Mouse (Mus musculus): Measurements from ENCODE around the gene Srrm3. TPM values are rescaled to one million over a fixed set of nuclear protein-coding genes. Genes with fewer than 3 reads are reported as not detected.
A peak's percentile ranks its signal among the peaks of the same experiment; 100 is the strongest.

Gene Srrm3
- polyA plus RNA-seq (2012; rRNA removed) = 0.01 and 0.27 TPM in 2 replicates
- polyA plus RNA-seq (2014; fragmentation: Nextera tagmentation; extraction: Ambion mirVana) = not detected in 2 replicates

GRCm38 (mm10) chr5:135806555-135807262, at the start of gene Srrm3:
Gene Srrm3, plus strand, starts transcription at chr5:135806890.
- DNase-seq (ENCODE audit: low read depth in 3 of 3, low spot score in 3 of 3) (peak; percentile 63 to 73 (median 70)), ATAC-seq (ENCODE audit: insufficient read depth) (peak; percentile 60)
- Histone ChIP-seq H3K4me1 (replicated peaks; ENCODE audit: control insufficient read depth in 2 of 2, insufficient read depth in 2 of 2, low read length in 1 of 2) (no peaks in the 10 kb centered on the region; a peak in 1 of 4 replicates), H3K4me2 (ENCODE audit: low read depth) (no peak within 1 kb of the TSS), H3K27ac (no peak within 1 kb of the TSS), H3K9ac (replicated peaks) (no peak within 1 kb of the TSS), H3K36me3 (replicated peaks; ENCODE audit: control insufficient read depth, insufficient read depth, low read depth) (no peaks in the 10 kb centered on the region), H3K27me3 (ENCODE audit: control insufficient read depth, insufficient read depth, low read length) (no peaks in the 10 kb centered on the region), H3K9me3 (ENCODE audit: control insufficient read depth, low read length) (no peaks in the 10 kb centered on the region), H3K4me3 (ENCODE audit: insufficient read depth in 1 of 2, low read depth in 2 of 2, low read length in 2 of 2) (no peak within 1 kb of the TSS)
- 4% methylated on average over 29 of the region's 29 CpGs for WGBS (ENCODE audit: insufficient replicate concordance)
- TF ChIP-seq EP300 (IDR thresholded peaks at IDR 0.05; ENCODE audit: low read depth) (no peak), CTCF (IDR thresholded peaks at IDR 0.05; ENCODE audit: low read depth) (peak; percentile 99)

- no peak for DNase-seq (ENCODE audit: low read depth in 3 of 3, low spot score in 3 of 3)
- H3K4me1 ChIP-seq (replicated peaks; ENCODE audit: control insufficient read depth in 2 of 2, insufficient read depth in 2 of 2, low read length in 1 of 2) = no peaks in the 10 kb centered on the region
- H3K27ac ChIP-seq = no peak overlapping the region
- no peaks in the 10 kb centered on the region for H3K27me3 ChIP-seq (ENCODE audit: control insufficient read depth, insufficient read depth, low read length)
- no peak for TF ChIP-seq EP300 (IDR thresholded peaks at IDR 0.05; ENCODE audit: low read depth)
- no peak for TF ChIP-seq CTCF (IDR thresholded peaks at IDR 0.05; ENCODE audit: low read depth)
- no peaks in the 10 kb centered on the region for H3K9me3 ChIP-seq (ENCODE audit: control insufficient read depth, low read length)
- no peak overlapping the region for H3K4me3 ChIP-seq (ENCODE audit: insufficient read depth in 1 of 2, low read depth in 2 of 2, low read length in 2 of 2)
- no peak for ATAC-seq (ENCODE audit: insufficient read depth)
- no peaks in the 10 kb centered on the region for H3K36me3 ChIP-seq (replicated peaks; ENCODE audit: control insufficient read depth, insufficient read depth, low read depth)
- H3K9ac ChIP-seq (replicated peaks) = no peak overlapping the region
- no peak overlapping the region for H3K4me2 ChIP-seq (ENCODE audit: low read depth)
- 68% methylated on average over 3 of the region's 3 CpGs for WGBS (ENCODE audit: insufficient replicate concordance)
Measured at GRCm38 (mm10) chr5:135761881-135762280, 44.8 kb upstream of the Srrm3 start.

GRCm38 (mm10) chr5:135763526-135763925, 43.2 kb upstream of the Srrm3 start:
- 2% methylated on average over 7 of the region's 7 CpGs for WGBS (ENCODE audit: insufficient replicate concordance)
- ATAC-seq (ENCODE audit: insufficient read depth) (no peak), DNase-seq (ENCODE audit: low read depth in 3 of 3, low spot score in 3 of 3) (no peak)
- Histone ChIP-seq H3K9ac (replicated peaks) (no peak overlapping the region), H3K4me1 (replicated peaks; ENCODE audit: control insufficient read depth in 2 of 2, insufficient read depth in 2 of 2, low read length in 1 of 2) (no peaks in the 10 kb centered on the region), H3K36me3 (replicated peaks; ENCODE audit: control insufficient read depth, insufficient read depth, low read depth) (no peaks in the 10 kb centered on the region), H3K27ac (no peak overlapping the region), H3K4me2 (ENCODE audit: low read depth) (no peak overlapping the region), H3K27me3 (ENCODE audit: control insufficient read depth, insufficient read depth, low read length) (no peaks in the 10 kb centered on the region), H3K9me3 (ENCODE audit: control insufficient read depth, low read length) (no peaks in the 10 kb centered on the region), H3K4me3 (ENCODE audit: insufficient read depth in 1 of 2, low read depth in 2 of 2, low read length in 2 of 2) (no peak overlapping the region)
- TF ChIP-seq EP300 (IDR thresholded peaks at IDR 0.05; ENCODE audit: low read depth) = no peak
- peak; percentile 86 for TF ChIP-seq CTCF (IDR thresholded peaks at IDR 0.05; ENCODE audit: low read depth)

GRCm38 (mm10) chr5:135764971-135765370, 41.7 kb upstream of the Srrm3 start:
- H3K27ac ChIP-seq = no peak overlapping the region

GRCm38 (mm10) chr5:135772519-135772918, 34.2 kb upstream of the Srrm3 start:
- ATAC-seq (ENCODE audit: insufficient read depth) = no peak
- Histone ChIP-seq H3K27ac (no peak overlapping the region), H3K4me2 (ENCODE audit: low read depth) (no peak overlapping the region)

More at GRCm38 (mm10) chr5:135764971-135765370, 41.7 kb upstream of the Srrm3 start:
- TF ChIP-seq EP300 (IDR thresholded peaks at IDR 0.05; ENCODE audit: low read depth) (no peak), CTCF (IDR thresholded peaks at IDR 0.05; ENCODE audit: low read depth) (no peak)
- ATAC-seq (ENCODE audit: insufficient read depth) (no peak), DNase-seq (ENCODE audit: low read depth in 3 of 3, low spot score in 3 of 3) (no peak)
- 41% methylated on average over 3 of the region's 3 CpGs for WGBS (ENCODE audit: insufficient replicate concordance)
- Histone ChIP-seq H3K9ac (replicated peaks) (no peak overlapping the region), H3K4me1 (replicated peaks; ENCODE audit: control insufficient read depth in 2 of 2, insufficient read depth in 2 of 2, low read length in 1 of 2) (no peaks in the 10 kb centered on the region), H3K4me2 (ENCODE audit: low read depth) (no peak overlapping the region), H3K36me3 (replicated peaks; ENCODE audit: control insufficient read depth, insufficient read depth, low read depth) (no peaks in the 10 kb centered on the region), H3K9me3 (ENCODE audit: control insufficient read depth, low read length) (no peaks in the 10 kb centered on the region), H3K27me3 (ENCODE audit: control insufficient read depth, insufficient read depth, low read length) (no peaks in the 10 kb centered on the region), H3K4me3 (ENCODE audit: insufficient read depth in 1 of 2, low read depth in 2 of 2, low read length in 2 of 2) (no peak overlapping the region)

More at GRCm38 (mm10) chr5:135772519-135772918, 34.2 kb upstream of the Srrm3 start:
- no peak for DNase-seq (ENCODE audit: low read depth in 3 of 3, low spot score in 3 of 3)
- H3K27me3 ChIP-seq (ENCODE audit: control insufficient read depth, insufficient read depth, low read length) = no peaks in the 10 kb centered on the region
- TF ChIP-seq EP300 (IDR thresholded peaks at IDR 0.05; ENCODE audit: low read depth) = no peak
- no peak for TF ChIP-seq CTCF (IDR thresholded peaks at IDR 0.05; ENCODE audit: low read depth)
- H3K4me3 ChIP-seq (ENCODE audit: insufficient read depth in 1 of 2, low read depth in 2 of 2, low read length in 2 of 2) = no peak overlapping the region
- no peaks in the 10 kb centered on the region for H3K36me3 ChIP-seq (replicated peaks; ENCODE audit: control insufficient read depth, insufficient read depth, low read depth)
- whole genome bisulfite sequencing (ENCODE audit: insufficient replicate concordance) = 11% methylated on average over 3 of the region's 3 CpGs
- no peaks in the 10 kb centered on the region for H3K9me3 ChIP-seq (ENCODE audit: control insufficient read depth, low read length)
- H3K9ac ChIP-seq (replicated peaks) = no peak overlapping the region
- peaks cover 3 to 5% of the 10 kb centered on the region in 2 experiments for H3K4me1 ChIP-seq (replicated peaks; ENCODE audit: control insufficient read depth in 2 of 2, insufficient read depth in 2 of 2, low read length in 1 of 2)
